9 mouse cellular contexts compared by ENCODE assay signal in the genomic region with DNA sequence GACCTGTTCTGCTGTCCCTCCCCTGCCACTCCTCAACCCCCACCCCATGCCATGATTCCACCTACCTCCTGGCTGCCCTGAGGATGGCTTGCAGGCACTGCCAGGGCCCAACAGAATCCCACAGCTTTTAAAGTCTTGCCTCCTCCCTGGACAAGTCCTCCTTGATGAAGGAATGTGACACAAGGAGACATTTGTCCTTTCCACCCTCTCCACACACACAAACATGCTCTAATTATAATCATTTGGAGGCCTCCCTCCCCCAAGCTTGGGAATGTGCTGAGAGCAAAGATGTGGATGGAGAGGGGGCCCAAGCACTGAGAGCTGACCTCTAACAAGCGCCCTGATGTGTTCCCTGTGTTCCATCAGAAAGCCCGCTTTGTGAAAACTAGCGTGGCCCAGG. TPM values are rescaled to one million over a fixed set of nuclear protein-coding genes. Genes with fewer than 3 reads are reported as not detected.
DNase-seq lines count a peak whose midpoint lies in the region; ATAC-seq and TF ChIP-seq lines count a peak whose summit lies in the region.
"Had no signal": no experiment of that assay in that cellular context is flagged by ENCODE, and none has a peak within 500 bp of the region (broad histone marks: within the 10 kb centered on the region; RNA-seq: fewer than 3 reads in every experiment).

TSS of gene Ddn (minus strand) at position 101 of the 400 bp plus-strand sequence.

- H3K9ac ChIP-seq in heart, embryonic 11.5 days (ENCODE audit: low read depth, low read length), result no peak within 1 kb of the TSS
- no peak within 1 kb of the TSS; the same call in 1 of the 2 replicates for H3K9ac ChIP-seq in limb, embryonic 12.5 days (replicated peaks)
- H3K9ac ChIP-seq in stomach, postnatal 0 days (ENCODE audit: low read length), result 0 out of 2 replicates have a peak within 1 kb of the TSS, but pooled peaks have one; percentile 24

- no peak within 1 kb of the TSS for H3K27ac ChIP-seq in heart, embryonic 11.5 days (ENCODE audit: low read depth, low read length)
- H3K27ac ChIP-seq in limb, embryonic 12.5 days, result no peak within 1 kb of the TSS
- no peak within 1 kb of the TSS for H3K27ac ChIP-seq in stomach, postnatal 0 days (replicated peaks)

- WGBS in heart, embryonic 11.5 days (ENCODE audit: insufficient replicate concordance), result 32% methylated on average over 3 of the region's 3 CpGs
- WGBS in limb, embryonic 12.5 days, result 52% methylated on average over 3 of the region's 3 CpGs
- 59% methylated on average over 3 of the region's 3 CpGs for WGBS in stomach, postnatal 0 days

- peaks cover 57% of the 10 kb centered on the region for H3K27me3 ChIP-seq in heart, embryonic 11.5 days (ENCODE audit: control insufficient read depth, insufficient read depth, low read length)
- peaks cover 59% of the 10 kb centered on the region for H3K27me3 ChIP-seq in megakaryocyte, embryonic 14.5 days (replicated peaks)
- peaks cover 68% of the 10 kb centered on the region for H3K27me3 ChIP-seq in limb, embryonic 12.5 days
- H3K27me3 ChIP-seq in stomach, postnatal 0 days (ENCODE audit: control insufficient read depth, insufficient read depth, low read length), result peaks cover 14% of the 10 kb centered on the region; the same call in 1 of the 2 replicates

- H3K36me3 ChIP-seq in heart, embryonic 11.5 days (ENCODE audit: control insufficient read depth, insufficient read depth, low read length), result peaks cover 19% of the 10 kb centered on the region
- H3K36me3 ChIP-seq in megakaryocyte, embryonic 14.5 days (replicated peaks; ENCODE audit: low read length), result peaks cover 46% of the 10 kb centered on the region
- H3K36me3 ChIP-seq in limb, embryonic 12.5 days, result peaks cover 33% of the 10 kb centered on the region
- peaks cover 9% of the 10 kb centered on the region for H3K36me3 ChIP-seq in stomach, postnatal 0 days (ENCODE audit: control insufficient read depth, insufficient read depth, low read length)

- H3K9me3 ChIP-seq in heart, embryonic 11.5 days (replicated peaks; ENCODE audit: control insufficient read depth, low read length), result no peaks in the 10 kb centered on the region
- H3K9me3 ChIP-seq in megakaryocyte, embryonic 14.5 days, result no peaks in the 10 kb centered on the region
- no peaks in the 10 kb centered on the region for H3K9me3 ChIP-seq in limb, embryonic 12.5 days
- no peaks in the 10 kb centered on the region for H3K9me3 ChIP-seq in stomach, postnatal 0 days (ENCODE audit: control insufficient read depth, low read length)

- TF ChIP-seq EP300 in stomach, postnatal 0 days (optimal IDR thresholded peaks at IDR 0.05), result no peak

- H3K4me2 ChIP-seq in heart, embryonic 11.5 days, result peak within 1 kb of the TSS; percentile 74
- peak within 1 kb of the TSS; percentile 77 for H3K4me2 ChIP-seq in limb, embryonic 12.5 days
- H3K4me2 ChIP-seq in stomach, postnatal 0 days (replicated peaks; ENCODE audit: low read depth), result peak within 1 kb of the TSS; percentile 57; the same call in 1 of the 2 replicates

- no peak for TF ChIP-seq CTCF in stomach, postnatal 0 days (IDR thresholded peaks at IDR 0.05; ENCODE audit: low read depth)

- peak within 1 kb of the TSS; percentile 41 for H3K4me3 ChIP-seq in heart, embryonic 11.5 days (ENCODE audit: low read depth, low read length)
- peak within 1 kb of the TSS; percentile 90 for H3K4me3 ChIP-seq in megakaryocyte, embryonic 14.5 days (replicated peaks)
- peak within 1 kb of the TSS; percentile 48; the same call in 1 of the 2 replicates for H3K4me3 ChIP-seq in limb, embryonic 12.5 days (replicated peaks)
- H3K4me3 ChIP-seq in stomach, postnatal 0 days (ENCODE audit: low read depth, low read length), result peak within 1 kb of the TSS; percentile 34; the same call in 1 of the 2 replicates

- no peak for ATAC-seq in heart, embryonic 11.5 days (replicated peaks; ENCODE audit: insufficient number of reproducible peaks, low FRiP score, low TSS enrichment)
- ATAC-seq in megakaryocyte, adult 5-6 weeks (ENCODE audit: poor library complexity, severe bottlenecking), result no peak
- ATAC-seq in limb, embryonic 12.5 days (ENCODE audit: insufficient number of reproducible peaks, insufficient read depth, low FRiP score, low TSS enrichment, low read depth), result no peak
- ATAC-seq in stomach, postnatal 0 days (ENCODE audit: low FRiP score, low TSS enrichment), result no peak
- no peak for ATAC-seq in erythroid progenitor cell, adult 5-6 weeks (replicated peaks; ENCODE audit: low FRiP score, poor library complexity, severe bottlenecking)

- peaks cover 42% of the 10 kb centered on the region for H3K4me1 ChIP-seq in heart, embryonic 11.5 days (ENCODE audit: control insufficient read depth, insufficient read depth, low read length)
- peaks cover 53% of the 10 kb centered on the region for H3K4me1 ChIP-seq in megakaryocyte, embryonic 14.5 days
- H3K4me1 ChIP-seq in limb, embryonic 12.5 days (replicated peaks), result peaks cover 36% of the 10 kb centered on the region
- peaks cover 2% of the 10 kb centered on the region; the same call in 1 of the 2 replicates for H3K4me1 ChIP-seq in stomach, postnatal 0 days (replicated peaks; ENCODE audit: control insufficient read depth, insufficient read depth)

- no peak for DNase-seq in heart, adult 9 months (ENCODE audit: low spot score in 2 of 2)
- DNase-seq in stomach, postnatal 0 days (ENCODE audit: low spot score), result no peak
- no peak for DNase-seq in spleen, adult 18-20 months
- DNase-seq: adrenal gland, postnatal 10 days had no signal

RNA-seq across cellular contexts. Expression of gene Ddn, which starts in this region (rescaled TPM):
- 0.11 and 0.25 TPM in 2 replicates for polyA plus RNA-seq in heart, embryonic 11.5 days (2014; fragmentation: Nextera tagmentation; extraction: Ambion mirVana)
- polyA plus RNA-seq in megakaryocyte, embryonic 14.5 days (2012; ENCODE audit: insufficient read depth, low replicate concordance), result 0.32 and 0.73 TPM in 2 replicates
- not detected in 2 replicates for total RNA-seq in megakaryocyte, adult 5-6 weeks (2015)
- 0.15 and 0.16 TPM in 2 replicates for total RNA-seq in megakaryocyte, adult 5-6 weeks (2017)
- 0.23 TPM in 1 of 2 replicates, not detected in the other for polyA plus RNA-seq in limb, embryonic 12.5 days (2016; fragmentation: Nextera tagmentation; extraction: Ambion mirVana)
- polyA plus RNA-seq in stomach, postnatal 0 days (2015; fragmentation: Nextera tagmentation; extraction: Ambion mirVana), result 0.02 TPM in 1 of 2 replicates, not detected in the other
- total RNA-seq in erythroid progenitor cell, adult 5-6 weeks (2015; ENCODE audit: low replicate concordance), result not detected in 2 replicates
- not detected in 2 replicates for total RNA-seq in erythroid progenitor cell, adult 5-6 weeks (2017; ENCODE audit: low replicate concordance)

Comparison
In these comparisons a context has a peak if more than half of its experiments do, and no peak if none do; other contexts are left out.
1. H3K4me3 ChIP-seq: peak in every context shown above with its lines; median percentile 90 in megakaryocyte, embryonic 14.5 days; 48 in limb, embryonic 12.5 days; 41 in heart, embryonic 11.5 days; 34 in stomach, postnatal 0 days.